Mouse (Mus musculus) embryonic fibroblast, embryonic 13.5 days (primary cell): Measurements from ENCODE around the gene 1700012B09Rik. TPM values are rescaled to one million over a fixed set of nuclear protein-coding genes. Genes with fewer than 3 reads are reported as not detected.

ENCODE experiments used
- H3K27ac ChIP-seq: 2 replicates; pipeline ENCODE4 v1.5.1; 2012; ENCODE audit warnings: low read length, control low read depth, inconsistent platforms; ENCODE audit not compliant: insufficient read depth
- H3K4me1 ChIP-seq: 2 replicates; pipeline ENCODE4 v1.6.1; 2011; ENCODE audit warnings: low read length; ENCODE audit not compliant: control insufficient read depth, insufficient read depth
- H3K4me3 ChIP-seq: 2 replicates; pipeline ENCODE4 v1.5.1; 2011; ENCODE audit warnings: mild to moderate bottlenecking, control low read depth, low read length; ENCODE audit not compliant: insufficient read depth
- CTCF ChIP-seq: IDR thresholded peaks from 2 replicates; pipeline ENCODE4 v1.5.1; 2011; ENCODE audit warnings: mild to moderate bottlenecking, control low read depth, low read length, moderate library complexity, borderline replicate concordance; ENCODE audit not compliant: insufficient read depth
- POLR2A ChIP-seq: IDR thresholded peaks from 2 replicates; pipeline ENCODE4 v1.6.1; 2011; ENCODE audit warnings: low read depth, mild to moderate bottlenecking, control low read depth, low read length, moderate library complexity
- polyA plus RNA-seq: library from polyadenylated mRNA; stranded (reverse); fragments of >200 nt; gene quantifications from 2 replicates; pipeline ENCODE4 v1.2.4, GENCODE M21; 2011; ENCODE audit warnings: low read depth; ENCODE audit not compliant: missing spikeins, insufficient read length

The 1700012B09Rik gene
- polyA plus RNA-seq, 1 experiment, result not detected

GRCm38 (mm10) chr9:14717689-14718331 lies 53.0 kb downstream of the 1700012B09Rik start:
- no peak for TF ChIP-seq CTCF
- TF ChIP-seq POLR2A, result no peak
- Histone ChIP-seq H3K4me1 (peaks cover 5% of the 10 kb centered on the region; the same call in 1 of the 2 replicates), H3K4me3 (no peak overlapping the region), H3K27ac (no peak overlapping the region)

- Histone ChIP-seq H3K4me3 (no peak overlapping the region), H3K27ac (no peak overlapping the region), H3K4me1 (peaks cover 5% of the 10 kb centered on the region; the same call in 1 of the 2 replicates)
- no peak for TF ChIP-seq CTCF
- TF ChIP-seq POLR2A, result no peak
These were observed 55.6 kb downstream of the 1700012B09Rik start for GRCm38 (mm10) chr9:14715258-14715657.

DNA sequence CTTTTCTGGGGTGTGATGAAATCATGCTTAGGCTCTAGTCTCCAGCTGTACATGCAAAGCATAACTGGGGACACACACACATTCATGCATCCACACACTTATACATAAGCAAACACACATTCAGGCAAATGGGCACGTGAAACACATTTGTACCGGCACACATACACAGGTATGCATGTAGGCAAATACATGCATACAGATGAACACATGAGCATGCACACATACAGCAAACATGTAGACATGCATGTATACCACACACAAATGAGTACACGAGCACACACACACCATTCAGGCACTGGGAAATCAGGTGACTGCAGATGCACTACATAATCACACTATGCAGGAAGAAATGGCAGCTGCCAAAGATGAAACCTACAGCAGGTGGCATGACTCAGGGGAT lies 59.9 kb downstream of the 1700012B09Rik start:
- H3K4me3 ChIP-seq, result no peak overlapping the region
- no peak overlapping the region for H3K27ac ChIP-seq
- no peak for TF ChIP-seq POLR2A
- no peak for TF ChIP-seq CTCF
- no peaks in the 10 kb centered on the region for H3K4me1 ChIP-seq

Other genes starting within 250 kb of the 1700012B09Rik start
- gene Amotl1, start 126.0 kb downstream of the 1700012B09Rik start, polyA plus RNA-seq, result 61.2 and 63.1 TPM in 2 replicates
- gene Piwil4, start 30.3 kb downstream of the 1700012B09Rik start, polyA plus RNA-seq, result not detected in 2 replicates
- gene Fut4, start 18.6 kb downstream of the 1700012B09Rik start, polyA plus RNA-seq, result 0.63 and 1.4 TPM in 2 replicates
- gene Mre11a, start 13.6 kb upstream of the 1700012B09Rik start, polyA plus RNA-seq, result 39.4 and 50.8 TPM in 2 replicates
- gene Ankrd49, start 13.8 kb upstream of the 1700012B09Rik start, polyA plus RNA-seq, result 21.1 and 25.9 TPM in 2 replicates
- not detected in 2 replicates for gene Gpr83, start 89.2 kb upstream of the 1700012B09Rik start, polyA plus RNA-seq
- gene Izumo1r, start 132.9 kb upstream of the 1700012B09Rik start, polyA plus RNA-seq, result not detected in 2 replicates